Mouse (Mus musculus): ENCODE measurements at regions not wholly inside any gene's neighbourhood (a gene's known extent, or its start where the extent isn't known, plus 50 kb on each side); places are given as distances from the start of the nearest gene placed in this dataset.

DNA sequence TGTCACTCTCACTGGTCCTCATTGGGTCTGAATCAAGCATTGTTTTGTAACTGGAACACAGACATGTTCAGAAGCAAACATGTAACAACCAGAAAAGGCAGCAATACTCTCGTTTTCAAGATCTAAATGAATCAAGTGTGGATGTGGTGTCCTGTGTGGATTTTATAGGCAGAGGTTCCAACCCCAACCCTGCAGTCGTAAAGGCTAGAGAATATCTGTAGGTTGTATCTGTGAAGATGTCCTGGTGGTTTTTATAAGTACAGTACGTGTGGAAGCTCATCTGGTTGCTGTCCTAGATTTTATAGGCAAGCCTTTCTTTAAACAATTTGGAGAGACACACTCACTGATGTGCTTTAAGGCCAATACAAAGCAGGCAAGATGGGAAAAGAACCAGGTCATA, 518.8 kb upstream of the Atp11b start:
- DNase-seq (ENCODE audit: low spot score): no peak

DNA sequence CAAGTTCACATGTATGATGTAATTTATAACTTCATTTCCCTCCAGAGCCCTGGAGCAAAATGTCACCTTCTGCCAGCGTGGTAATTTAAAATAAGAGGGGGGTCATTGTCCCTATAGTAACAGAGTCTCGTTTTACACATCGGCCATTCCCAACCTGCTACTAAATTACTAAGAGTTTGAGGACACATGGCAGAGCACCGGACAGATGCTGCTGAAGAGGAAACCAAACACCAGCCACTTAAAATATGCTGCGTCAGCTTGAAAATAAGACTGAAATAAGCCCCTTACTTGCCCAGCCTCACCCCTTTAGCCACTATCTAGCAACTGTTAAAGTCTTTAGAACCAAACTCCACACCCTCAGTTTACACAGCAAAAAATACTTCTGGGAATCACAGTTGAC, 518.1 kb upstream of the Atp11b start:
- no peak for DNase-seq (ENCODE audit: low spot score)

DNA sequence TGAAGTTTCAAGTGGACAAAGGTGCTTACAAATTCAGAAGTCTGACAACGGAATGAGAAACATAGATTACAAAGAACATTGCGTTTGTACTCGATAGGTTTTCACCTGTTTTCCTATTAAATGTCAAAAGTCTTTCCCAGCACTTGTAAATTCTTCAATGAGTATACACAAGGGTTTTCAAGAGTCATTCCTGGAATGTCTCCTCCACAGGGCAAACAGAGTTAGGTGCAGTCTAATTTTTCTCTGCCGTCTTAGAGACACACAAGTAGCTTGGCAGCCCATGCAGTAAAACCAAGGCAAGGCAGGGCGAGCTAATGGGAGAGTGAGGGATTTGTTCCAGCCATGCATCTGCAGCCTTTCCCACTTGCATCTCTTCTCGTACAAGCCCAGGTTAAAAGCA, 516.6 kb upstream of the Atp11b start:
- DNase-seq (ENCODE audit: low spot score): no peak

DNA sequence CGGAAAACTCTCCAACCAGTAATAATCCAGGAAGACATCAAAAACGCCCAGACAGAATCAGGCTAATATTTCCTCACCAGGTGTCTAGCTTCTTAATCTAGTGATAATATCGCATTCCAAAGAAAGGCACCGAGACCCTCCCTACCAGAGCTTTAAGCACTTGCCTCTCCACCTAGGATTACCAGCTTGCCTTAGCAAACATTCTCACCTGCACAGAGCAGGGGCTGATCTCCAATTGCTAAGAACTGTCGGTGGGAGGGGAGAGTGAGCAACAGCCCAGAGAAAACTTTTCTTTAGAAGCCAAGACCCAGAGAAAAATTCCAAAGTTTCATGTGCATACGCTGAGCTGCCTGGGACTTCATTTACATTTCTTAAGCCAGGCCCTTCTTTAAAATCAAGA, 511.6 kb upstream of the Atp11b start:
- no peak for DNase-seq (ENCODE audit: low spot score)

DNA sequence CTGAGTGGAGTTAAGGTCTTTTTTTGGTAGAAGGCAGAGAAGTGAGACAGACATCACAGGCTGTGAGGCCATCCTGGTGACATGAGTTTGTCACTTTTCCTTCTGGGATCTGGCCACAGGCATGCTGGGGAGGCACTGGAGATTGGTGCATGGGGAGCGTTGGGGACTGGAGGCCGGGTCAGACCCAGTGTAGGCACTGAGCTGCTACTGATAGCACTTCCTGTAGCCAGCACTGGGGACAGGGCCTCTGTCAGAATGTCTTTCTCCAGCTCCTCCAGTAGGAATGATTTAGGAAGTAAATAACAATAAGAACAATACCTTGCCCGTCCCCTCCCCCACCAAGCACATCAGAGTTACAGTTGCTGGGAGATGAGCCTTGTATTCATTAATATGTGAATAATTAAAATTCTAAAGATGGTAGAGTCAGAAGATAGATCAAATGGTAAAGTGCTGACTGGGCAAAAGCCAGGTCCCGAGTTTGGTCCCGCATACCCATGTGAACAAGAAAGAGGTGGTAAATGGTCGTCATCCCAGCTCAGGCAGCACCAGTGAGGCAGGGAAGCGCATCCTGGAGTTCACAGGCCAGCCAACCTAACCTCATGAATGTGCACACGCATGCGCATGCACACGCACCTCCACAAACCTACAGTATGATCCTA, 510.9 kb upstream of the Atp11b start:
- DNase-seq (ENCODE audit: low spot score): no peak

DNA sequence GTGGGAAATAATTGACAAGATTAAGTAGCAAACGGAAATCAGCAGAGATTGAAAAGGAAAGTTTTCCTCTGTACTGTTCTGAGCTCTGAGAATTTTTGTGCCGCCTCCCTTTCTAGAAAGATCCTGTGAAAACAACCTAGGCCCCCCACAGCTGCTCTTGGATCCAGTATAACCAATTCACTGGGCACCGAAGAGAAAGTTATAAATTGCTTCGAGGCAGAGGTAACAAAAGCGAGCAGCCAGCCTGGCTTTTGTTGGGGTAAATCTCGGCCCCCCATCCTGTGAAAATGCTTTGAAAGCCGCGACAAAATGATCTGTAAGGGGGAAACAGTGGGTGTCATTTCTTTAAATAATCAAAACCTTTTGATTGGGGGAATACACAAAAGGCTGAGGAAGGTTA, 508.9 kb upstream of the Atp11b start:
- no peak for DNase-seq (ENCODE audit: low spot score)

DNA sequence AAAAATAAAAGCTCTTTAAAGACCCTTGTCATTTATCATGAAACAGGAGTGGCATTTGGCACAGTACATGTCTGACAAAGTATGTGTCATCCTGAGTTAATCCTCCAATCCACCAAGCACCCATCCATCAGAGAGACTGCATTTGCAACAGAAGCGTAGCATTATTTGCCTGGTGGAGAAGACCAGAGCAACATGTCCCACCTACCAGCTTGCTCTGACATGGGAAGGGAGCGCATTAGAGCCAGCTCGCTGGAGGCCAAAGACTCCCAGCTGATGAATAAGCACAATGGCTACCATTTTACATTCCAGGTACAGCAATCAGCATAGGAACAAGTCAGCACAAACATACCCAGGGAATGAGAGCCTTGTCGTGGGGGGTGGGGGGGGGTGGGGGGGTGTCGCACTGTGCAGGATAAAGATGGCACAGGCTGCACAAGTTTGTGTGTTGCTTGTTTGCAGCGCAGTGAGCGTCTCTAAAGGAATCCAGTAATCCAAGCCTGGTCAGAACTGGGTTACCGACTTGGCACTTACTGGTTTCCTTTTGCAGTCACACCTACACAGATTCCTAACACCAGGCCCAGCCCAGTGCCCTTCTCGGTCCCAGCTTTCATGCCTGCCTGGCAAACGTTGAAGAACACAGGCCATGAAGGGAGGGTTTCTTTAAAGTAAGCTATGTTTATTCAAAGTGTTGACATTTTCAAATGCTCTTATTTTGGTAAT, 507.8 kb upstream of the Atp11b start:
- no peak for DNase-seq (ENCODE audit: low spot score)

DNA sequence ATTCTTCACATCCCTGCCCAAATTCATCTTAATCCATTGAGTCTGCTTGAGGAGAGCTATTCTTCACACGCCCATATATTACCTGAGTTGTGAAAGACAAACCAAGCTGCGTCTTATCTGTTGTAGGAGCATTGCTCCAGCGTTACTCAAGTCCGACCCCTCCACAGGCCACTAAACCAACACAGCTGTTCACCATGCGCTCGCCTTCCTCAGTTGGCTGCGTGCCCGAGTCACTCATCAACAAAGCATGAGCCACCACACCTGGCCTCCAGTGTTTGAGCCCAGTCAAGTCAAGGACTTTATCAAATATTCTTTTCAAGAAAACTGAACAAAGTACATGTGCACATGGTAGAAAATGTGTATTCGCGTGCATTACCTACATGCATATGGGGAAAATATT, 504.7 kb upstream of the Atp11b start:
- DNase-seq (ENCODE audit: low spot score): no peak

DNA sequence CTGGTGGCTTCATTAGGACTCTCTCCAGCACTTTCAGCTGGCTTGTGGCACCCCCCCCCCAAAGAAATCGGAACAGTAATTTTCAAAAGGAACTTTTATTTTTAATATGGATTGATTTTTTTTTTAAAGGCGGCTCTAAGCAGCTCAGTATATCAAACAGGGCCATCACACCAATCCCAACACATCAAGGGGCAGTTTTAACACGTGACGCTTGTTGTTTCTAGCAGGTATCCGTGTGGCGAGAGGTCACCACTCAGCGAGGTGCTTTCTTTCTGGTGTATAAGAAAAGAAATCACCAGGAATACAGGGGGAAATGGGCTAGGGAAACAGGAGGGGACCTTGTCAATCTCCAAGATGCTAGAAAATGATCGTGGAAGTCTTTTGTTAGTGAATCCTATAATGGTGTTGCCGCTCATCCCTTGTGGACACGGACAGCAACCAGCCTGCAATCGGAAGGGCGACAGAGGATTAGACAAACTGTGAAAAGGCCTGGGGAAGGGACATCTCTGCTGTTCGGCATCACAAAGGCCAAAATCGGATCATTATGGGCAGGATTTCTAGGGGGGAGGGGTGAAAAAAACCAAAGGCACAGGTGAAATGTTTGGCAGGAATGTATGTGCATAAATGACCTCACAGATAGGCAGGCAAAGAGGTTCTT, 503.7 kb upstream of the Atp11b start:
- DNase-seq (ENCODE audit: low spot score): no peak

DNA sequence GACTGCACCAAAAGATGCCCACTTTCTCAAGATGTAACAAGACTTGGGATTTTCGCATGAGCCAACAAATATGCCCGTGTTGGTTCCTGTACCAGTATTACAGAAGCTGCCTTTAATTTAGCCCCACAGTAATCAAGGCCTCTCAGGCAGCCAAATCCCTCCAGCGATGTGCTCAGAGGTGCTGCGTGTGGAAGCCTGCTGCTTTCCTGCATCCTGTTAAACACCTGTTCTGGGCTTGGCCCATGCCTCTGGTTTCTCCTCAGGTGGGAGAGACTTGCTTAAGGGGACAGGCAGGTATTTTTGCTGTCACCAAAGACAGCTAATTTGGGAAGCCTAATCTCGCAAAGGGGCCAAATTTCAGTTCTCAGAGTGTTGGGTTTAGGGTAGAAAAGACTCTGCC, 500.0 kb upstream of the Atp11b start:
- no peak for DNase-seq (ENCODE audit: low spot score)

DNA sequence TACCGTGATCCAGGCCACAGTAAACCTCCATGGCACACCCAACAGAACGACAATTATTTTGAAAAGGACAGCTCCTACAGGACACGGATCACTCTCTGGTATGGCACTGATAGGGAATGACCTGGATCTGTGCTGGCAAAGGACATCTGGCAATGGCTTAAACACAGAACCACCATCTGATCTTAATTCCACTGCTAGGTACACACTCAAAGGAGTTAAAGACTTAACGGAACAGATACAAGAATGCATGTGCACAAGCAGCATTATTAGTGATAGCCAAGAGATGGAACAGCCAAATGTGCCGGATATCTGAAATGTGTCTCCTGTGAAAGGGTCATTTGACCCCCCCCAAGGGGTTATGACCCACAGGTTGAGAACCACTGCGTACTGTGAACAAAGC, 493.0 kb upstream of the Atp11b start:
- DNase-seq (ENCODE audit: low spot score): no peak

DNA sequence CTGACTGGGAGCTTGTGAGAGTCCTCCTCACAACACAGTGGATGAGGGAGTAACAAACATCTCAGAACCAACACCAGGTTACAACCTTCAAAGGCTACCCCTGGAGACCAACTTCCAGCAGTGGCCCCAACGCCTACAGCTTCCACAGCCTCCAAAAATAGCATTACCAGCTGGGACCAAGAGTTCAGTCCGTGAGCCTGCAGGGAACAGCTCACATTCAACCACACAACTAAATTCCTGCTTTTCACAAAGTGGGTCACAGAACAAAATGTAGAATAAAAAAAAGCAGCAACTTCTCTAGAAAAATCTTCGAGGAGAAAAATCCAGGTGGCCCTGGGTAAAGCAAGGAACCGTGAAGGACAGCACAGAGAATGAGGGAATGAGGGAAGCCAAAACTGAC, 485.0 kb upstream of the Atp11b start:
- DNase-seq (ENCODE audit: low spot score): no peak

DNA sequence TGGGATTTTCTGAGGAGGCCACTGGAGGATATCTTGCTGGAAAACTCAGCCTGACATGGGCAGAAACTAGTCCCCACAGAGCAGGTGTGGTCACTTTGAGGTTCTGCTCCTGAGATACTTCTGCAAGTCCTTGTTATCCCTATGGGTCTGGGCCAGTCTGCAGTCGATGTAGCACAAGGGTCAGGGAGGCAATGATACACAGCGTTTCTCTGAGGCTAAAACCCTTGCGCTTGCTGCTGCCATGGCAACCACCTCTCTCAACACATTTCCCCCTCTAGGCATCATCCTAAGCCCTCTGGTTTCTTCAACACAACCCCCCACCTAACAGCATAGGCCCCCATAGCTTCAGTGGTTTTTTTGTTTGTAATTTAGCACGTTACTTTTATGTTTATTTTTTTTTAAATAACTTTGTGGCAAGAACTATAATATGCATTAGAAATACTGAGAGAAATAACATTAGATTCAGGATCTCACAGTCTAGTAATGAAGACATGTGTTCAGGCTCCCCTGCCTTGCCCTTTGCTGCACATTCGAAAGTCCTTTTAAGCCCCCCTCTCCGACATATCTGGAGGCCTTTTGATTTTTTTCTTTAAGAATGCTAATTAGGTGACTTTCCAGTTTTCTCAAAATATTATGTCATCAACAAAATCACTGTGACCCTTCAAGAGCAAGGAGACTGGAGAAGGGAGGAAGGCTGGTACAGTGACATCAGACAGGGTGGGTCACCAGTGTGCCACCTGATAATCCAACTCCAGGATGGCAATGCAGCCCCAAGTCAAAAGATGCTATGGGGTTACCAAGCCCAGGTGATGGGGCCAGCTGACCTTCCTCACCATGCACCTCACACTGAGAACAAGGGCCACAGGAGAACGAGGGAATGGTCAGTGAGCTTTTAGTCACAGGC, 483.7 kb upstream of the Atp11b start:
- no peak for DNase-seq (ENCODE audit: low spot score)

DNA sequence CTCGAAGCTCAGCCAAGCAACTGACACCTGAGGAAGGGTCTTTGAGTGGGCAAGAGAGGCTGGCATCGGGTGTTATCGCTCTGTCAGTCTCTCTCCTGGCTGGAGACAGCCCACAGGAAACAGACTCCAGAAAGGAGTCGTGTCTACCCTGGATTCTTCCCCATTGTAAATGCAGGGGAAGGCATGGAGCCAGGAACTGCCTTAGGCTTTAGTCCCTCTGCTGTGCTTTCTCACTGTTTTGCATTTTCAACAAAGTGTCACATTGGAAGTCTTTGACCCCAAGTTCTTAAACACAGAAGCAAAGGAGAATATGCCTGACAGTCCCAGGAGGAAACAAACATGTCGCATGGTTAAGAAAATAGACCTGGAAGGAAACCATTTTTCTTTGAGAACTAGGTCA, 480.4 kb upstream of the Atp11b start:
- no peak for DNase-seq (ENCODE audit: low spot score)

DNA sequence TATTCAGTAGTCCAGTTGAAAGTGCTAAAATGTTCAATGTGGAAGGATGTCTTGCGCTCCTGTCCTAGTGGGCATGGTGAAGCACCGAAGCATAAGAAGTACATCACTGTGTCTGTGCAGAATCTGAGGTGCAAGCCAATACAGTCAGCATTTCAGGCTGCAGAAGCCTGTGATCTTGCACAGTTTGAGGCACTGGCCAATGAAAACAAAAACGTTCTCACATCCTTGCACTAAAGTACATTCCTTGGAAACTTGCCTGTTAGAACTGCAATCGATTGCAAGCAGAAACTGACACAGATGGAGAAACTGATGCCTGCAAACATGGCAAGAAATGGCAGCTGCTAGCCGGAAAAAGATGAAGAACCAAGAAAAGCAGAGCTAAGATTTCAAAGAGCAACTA, 472.9 kb upstream of the Atp11b start:
- no peak for DNase-seq (ENCODE audit: low spot score)

DNA sequence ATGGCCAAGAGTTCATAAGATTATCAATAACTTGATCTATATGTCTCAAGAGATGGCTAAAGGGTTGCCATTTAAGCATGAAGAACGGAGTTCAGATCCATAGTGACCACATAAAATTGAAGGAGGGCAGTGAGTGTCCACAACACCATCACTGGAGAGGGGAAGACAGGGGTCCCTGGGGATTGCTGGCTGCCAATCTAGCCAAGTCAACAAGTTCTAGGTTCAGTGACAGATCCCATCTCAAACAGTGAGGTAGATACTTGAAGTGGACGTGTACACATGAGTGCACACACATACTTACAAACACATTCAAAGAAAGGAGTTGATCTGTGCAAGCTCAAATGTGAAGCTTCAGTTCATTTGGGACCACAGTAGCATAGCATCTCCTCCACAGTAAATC, 471.8 kb upstream of the Atp11b start:
- DNase-seq (ENCODE audit: low spot score): no peak

DNA sequence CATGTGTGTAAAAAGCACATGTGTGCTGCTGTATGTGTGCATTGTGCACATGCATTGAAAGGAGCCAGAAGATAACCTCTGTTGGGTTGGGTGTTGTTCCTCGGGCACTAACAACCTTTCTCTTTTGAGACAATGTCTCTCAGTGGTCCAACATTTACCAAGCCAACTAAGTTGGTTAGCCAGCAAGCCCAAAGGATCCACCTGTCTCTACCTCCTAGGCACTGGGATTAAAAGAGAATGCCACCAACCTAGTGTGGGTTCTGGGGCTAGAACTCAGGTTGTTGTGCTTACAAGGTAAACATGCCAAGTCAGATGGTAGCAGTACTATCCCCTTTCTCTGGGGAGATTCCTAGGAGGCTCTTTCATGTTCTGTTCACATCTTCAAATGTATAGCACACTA, 459.1 kb upstream of the Atp11b start:
- DNase-seq (ENCODE audit: low spot score): no peak

DNA sequence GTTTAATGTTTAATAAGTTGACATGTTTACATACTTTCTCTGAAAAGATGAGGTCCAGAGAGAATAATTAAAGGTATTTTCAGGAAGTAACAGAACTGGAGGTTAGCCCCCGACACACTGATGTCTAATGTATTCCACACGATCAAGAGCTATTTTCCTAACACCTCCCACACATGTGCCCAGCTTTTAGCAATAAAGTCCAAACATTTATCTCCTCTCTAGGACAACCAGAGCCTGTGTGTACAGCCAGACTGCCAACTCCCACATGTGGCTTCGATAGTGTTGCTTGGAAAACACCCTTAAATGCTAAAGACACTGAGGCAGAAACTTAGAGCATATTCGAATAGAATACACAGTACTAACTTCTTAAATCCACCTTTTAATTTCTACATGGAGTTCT, 458.2 kb upstream of the Atp11b start:
- peak; percentile 60 for DNase-seq (ENCODE audit: low spot score)

DNA sequence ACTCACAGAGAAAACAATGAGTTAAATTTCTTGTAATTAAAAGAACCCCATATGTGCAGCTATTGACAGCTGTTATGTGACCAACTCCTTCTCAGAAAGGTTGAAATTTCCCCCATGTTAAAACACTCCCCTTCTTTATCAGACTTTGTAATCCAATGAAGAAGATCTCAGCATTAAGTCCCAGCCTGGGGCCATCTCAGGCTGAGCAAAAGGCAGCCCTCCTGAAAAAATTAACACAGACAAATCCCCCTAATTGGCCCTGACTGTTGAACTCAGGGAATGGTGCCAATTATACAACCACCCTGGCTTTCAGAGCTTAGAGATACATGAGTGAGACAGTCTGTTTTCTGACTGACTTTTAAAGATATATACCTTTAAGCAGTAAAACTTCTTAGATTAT, 454.9 kb upstream of the Atp11b start:
- DNase-seq (ENCODE audit: low spot score): no peak

DNA sequence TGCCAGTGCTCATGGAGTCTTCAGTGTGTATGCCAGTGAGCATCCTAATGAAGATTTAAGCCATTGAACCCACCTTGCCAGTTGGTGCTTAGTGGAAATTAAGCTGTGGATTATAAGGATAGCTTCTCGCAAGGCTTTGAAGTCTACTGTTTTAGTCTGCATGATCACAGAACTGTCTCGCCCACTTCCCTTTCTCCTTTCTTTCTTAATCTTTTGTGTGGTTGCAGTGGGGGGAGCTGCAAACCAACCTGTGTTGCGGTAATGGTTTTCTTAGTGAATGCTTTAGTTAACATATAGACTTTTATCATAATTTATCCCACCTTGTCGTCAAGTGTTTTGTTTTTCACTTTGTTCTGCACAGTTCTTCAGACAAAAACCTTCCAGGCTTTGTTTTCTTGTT, 447.9 kb upstream of the Atp11b start:
- DNase-seq (ENCODE audit: low spot score): no peak

DNA sequence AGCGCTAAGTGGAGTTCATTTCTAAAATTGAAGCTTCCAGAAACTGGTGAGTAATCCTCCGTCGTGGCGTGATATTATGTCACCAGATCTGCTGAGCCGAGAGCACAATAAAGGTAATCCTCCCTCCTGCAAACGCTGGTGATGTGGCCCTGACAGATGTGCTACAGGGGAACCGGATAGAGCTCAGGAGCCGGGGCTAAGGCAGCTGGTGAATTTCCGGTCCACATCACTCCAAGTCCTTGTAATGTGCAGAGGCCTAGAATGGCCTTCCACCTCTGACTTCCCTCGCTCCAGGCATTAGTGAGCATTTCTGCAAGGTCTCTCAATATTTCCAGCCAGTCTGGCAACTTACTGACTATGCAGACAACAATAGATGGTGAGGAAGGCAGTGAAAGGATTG, 439.7 kb upstream of the Atp11b start:
- no peak for DNase-seq (ENCODE audit: low spot score)

DNA sequence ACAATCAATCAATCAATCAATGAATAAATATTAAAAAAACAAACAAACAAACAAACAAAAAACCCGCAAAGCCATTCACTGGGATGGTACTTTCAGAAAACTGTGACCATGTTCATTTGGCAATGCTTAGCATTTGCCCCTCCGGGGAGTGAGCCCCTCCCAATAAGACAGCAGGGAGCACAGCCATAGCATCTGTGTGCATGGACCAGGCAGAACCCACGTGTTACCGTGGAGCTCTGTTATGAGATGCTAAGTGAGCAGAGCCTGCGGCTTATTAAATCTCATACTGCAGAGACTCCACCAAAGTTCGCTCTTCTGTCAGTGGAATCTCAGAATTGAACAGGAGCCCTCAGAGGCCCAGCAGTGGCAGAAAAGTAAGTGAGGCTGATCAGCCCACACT, 438.7 kb upstream of the Atp11b start:
- no peak for DNase-seq (ENCODE audit: low spot score)

DNA sequence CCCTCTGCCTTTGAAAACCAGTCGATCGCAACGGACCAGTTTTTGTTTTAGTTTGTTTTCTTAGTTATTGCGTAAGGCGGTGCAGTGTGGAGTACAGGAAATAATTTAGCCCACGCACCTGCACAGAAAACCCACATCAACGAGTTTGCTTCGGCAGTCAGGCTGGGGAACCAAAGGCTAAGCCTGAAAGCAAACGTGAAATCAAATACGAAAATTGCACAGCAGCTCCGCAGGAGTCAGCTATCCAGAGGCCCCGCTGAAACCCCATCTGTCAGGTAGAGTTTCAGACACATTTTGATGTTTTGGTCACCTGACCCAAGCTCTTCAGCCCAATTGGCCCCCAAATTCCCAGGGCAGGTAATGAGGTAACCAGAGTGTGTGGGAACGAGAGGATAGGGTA, 435.6 kb upstream of the Atp11b start:
- DNase-seq (ENCODE audit: low spot score): no peak
